Mouse (Mus musculus): ENCODE measurements around the gene Rnf216. TPM values are rescaled to one million over a fixed set of nuclear protein-coding genes. Genes with fewer than 3 reads are reported as not detected.

Rnf216 gene
- total and polyA plus RNA-seq, 3 experiments = 15.5 to 30.7 (median 18.2) TPM

DNA sequence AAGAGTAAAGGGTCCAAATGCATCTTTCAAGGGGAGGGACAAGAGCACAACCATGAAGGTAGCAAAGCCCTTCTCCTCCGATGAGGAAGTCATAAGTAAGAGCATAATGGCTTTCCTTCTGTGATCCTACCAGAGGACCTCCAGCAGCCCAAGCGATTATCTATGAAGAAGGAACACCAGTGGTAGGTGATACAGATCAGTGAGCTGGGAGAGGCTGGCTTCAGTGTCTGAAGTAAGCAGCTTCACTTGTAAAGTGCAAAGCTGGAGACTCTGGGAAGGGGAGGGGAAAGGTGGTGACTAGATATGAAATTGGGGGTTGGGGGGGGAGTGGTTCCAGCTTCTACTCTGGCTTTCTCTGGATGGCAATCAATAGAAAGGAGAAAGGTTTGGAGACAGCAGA lies 43.7 kb downstream of the Rnf216 start:
- dilution Hi-C loops (cut with MboI; ENCODE audit: extremely low pct_ligation_motif_present, extremely low pct_unique_long_range_greater_than_20kb, low sequenced_read_pairs) (no loop called here), in situ Hi-C loops (cut with MboI; ENCODE audit: low pct_ligation_motif_present, low pct_unique_long_range_greater_than_20kb, low sequenced_read_pairs) (no loop called here)
- Histone ChIP-seq H3K27me3 (replicated peaks) (no peaks in the 10 kb centered on the region), H3K79me2 (replicated peaks; ENCODE audit: control insufficient read depth, extremely low read depth, insufficient read depth, poor library complexity, severe bottlenecking) (0 out of 2 replicates have a peak, but pooled peaks cover 2% of the 10 kb centered on the region), H3K9me3 (replicated peaks; ENCODE audit: low read length) (no peaks in the 10 kb centered on the region), H3K4me3 (replicated peaks in 1 of 3; ENCODE audit: low read depth in 2 of 3, low read length in 2 of 3, poor library complexity in 1 of 3) (no peak overlapping the region), H3K9ac (ENCODE audit: insufficient read depth, low read depth) (no peak overlapping the region), H3K4me2 (ENCODE audit: insufficient read depth, low read depth, poor library complexity, severe bottlenecking) (no peak overlapping the region), H3K36me3 (replicated peaks in 1 of 2; ENCODE audit: control insufficient read depth in 1 of 2, insufficient read depth in 1 of 2, low read length in 1 of 2) (peaks cover 65 to 72% of the 10 kb centered on the region in 2 experiments), H3K4me1 (ENCODE audit: control insufficient read depth in 1 of 2, insufficient read depth in 2 of 2) (peaks cover 0 to 20% of the 10 kb centered on the region in 2 experiments; a peak in 2 of 4 replicates), H3K27ac (ENCODE audit: insufficient read depth, low read depth) (no peak overlapping the region)
- no peak for TF ChIP-seq USF2 (conservative IDR thresholded peaks at IDR 0.05; ENCODE audit: low read depth, low read length)
- no peak for TF ChIP-seq ZMIZ1 (IDR thresholded peaks at IDR 0.05; ENCODE audit: low read depth, low read length)
- no peak for TF ChIP-seq EP300 (IDR thresholded peaks at IDR 0.05; ENCODE audit: low read length)
- no peak for TF ChIP-seq RCOR1 (conservative IDR thresholded peaks at IDR 0.05; ENCODE audit: low read depth, low read length)
- no peak for TF ChIP-seq RAD21 (IDR thresholded peaks at IDR 0.05; ENCODE audit: low read depth, low read length)
- TF ChIP-seq BHLHE40 (IDR thresholded peaks at IDR 0.05; ENCODE audit: low read depth, low read length) = no peak
- TF ChIP-seq CHD2 (IDR thresholded peaks at IDR 0.05; ENCODE audit: low read length) = no peak
- no peak for TF ChIP-seq MAFK (IDR thresholded peaks at IDR 0.05; ENCODE audit: insufficient replicate concordance, low read length)
- no peak for TF ChIP-seq SIN3A (IDR thresholded peaks at IDR 0.05; ENCODE audit: low read length)
- TF ChIP-seq TCF12 (IDR thresholded peaks at IDR 0.05; ENCODE audit: low read depth, low read length) = no peak
- no peak for TF ChIP-seq MAX (IDR thresholded peaks at IDR 0.05; ENCODE audit: low read length)
- no peak for TF ChIP-seq CHD1 (IDR thresholded peaks at IDR 0.05; ENCODE audit: low read depth, low read length)
- DNase-seq (ENCODE audit: extremely low read depth) = no peak

DNA sequence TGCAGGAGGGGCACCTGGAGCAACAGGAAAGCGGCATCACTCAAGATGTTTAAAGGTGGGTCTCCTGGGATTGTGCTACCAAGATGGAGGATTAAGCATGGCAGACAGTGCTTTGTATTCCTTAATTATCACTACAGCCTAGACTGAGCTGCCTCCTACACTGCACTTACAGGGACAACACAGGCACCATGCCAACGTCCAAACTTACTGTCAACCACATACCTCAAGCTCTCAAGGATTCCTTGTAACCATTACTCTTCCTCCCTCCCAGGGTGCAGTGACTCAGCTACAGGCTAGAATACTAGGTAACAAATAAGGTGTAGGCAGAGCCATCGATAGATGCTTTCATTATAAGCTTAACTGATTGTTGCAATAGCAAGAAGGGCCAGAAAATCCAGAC lies 44.4 kb downstream of the Rnf216 start:
- Histone ChIP-seq H3K9me3 (replicated peaks; ENCODE audit: low read length) (no peaks in the 10 kb centered on the region), H3K27me3 (replicated peaks) (no peaks in the 10 kb centered on the region), H3K36me3 (replicated peaks in 1 of 2; ENCODE audit: control insufficient read depth in 1 of 2, insufficient read depth in 1 of 2, low read length in 1 of 2) (peaks cover 66 to 72% of the 10 kb centered on the region in 2 experiments), H3K27ac (ENCODE audit: insufficient read depth, low read depth) (no peak overlapping the region), H3K79me2 (replicated peaks; ENCODE audit: control insufficient read depth, extremely low read depth, insufficient read depth, poor library complexity, severe bottlenecking) (0 out of 2 replicates have a peak, but pooled peaks cover 2% of the 10 kb centered on the region), H3K9ac (ENCODE audit: insufficient read depth, low read depth) (no peak overlapping the region), H3K4me2 (ENCODE audit: insufficient read depth, low read depth, poor library complexity, severe bottlenecking) (no peak overlapping the region), H3K4me1 (ENCODE audit: control insufficient read depth in 1 of 2, insufficient read depth in 2 of 2) (peaks cover 0 to 27% of the 10 kb centered on the region in 2 experiments; a peak in 2 of 4 replicates), H3K4me3 (replicated peaks in 1 of 3; ENCODE audit: low read depth in 2 of 3, low read length in 2 of 3, poor library complexity in 1 of 3) (no peak overlapping the region)
- no peak for TF ChIP-seq NRF1 (IDR thresholded peaks at IDR 0.05; ENCODE audit: low read depth, low read length)
- no peak for TF ChIP-seq TCF12 (IDR thresholded peaks at IDR 0.05; ENCODE audit: low read depth, low read length)
- TF ChIP-seq SMC3 (IDR thresholded peaks at IDR 0.05; ENCODE audit: low read depth, low read length) = no peak
- TF ChIP-seq UBTF (IDR thresholded peaks at IDR 0.05; ENCODE audit: low read depth, low read length) = no peak
- no peak for TF ChIP-seq MAX (IDR thresholded peaks at IDR 0.05; ENCODE audit: low read length)
- no peak for TF ChIP-seq NELFE (IDR thresholded peaks at IDR 0.05; ENCODE audit: low read depth, low read length)
- TF ChIP-seq RAD21 (IDR thresholded peaks at IDR 0.05; ENCODE audit: low read depth, low read length) = no peak
- no peak for TF ChIP-seq E2F4 (IDR thresholded peaks at IDR 0.05; ENCODE audit: insufficient replicate concordance, low read depth, low read length)
- no peak for TF ChIP-seq ZC3H11A (IDR thresholded peaks at IDR 0.05; ENCODE audit: low read depth, low read length)
- TF ChIP-seq MAFK (IDR thresholded peaks at IDR 0.05; ENCODE audit: insufficient replicate concordance, low read length) = no peak
- no peak for TF ChIP-seq CHD2 (IDR thresholded peaks at IDR 0.05; ENCODE audit: low read length)
- TF ChIP-seq JUN (IDR thresholded peaks at IDR 0.05; ENCODE audit: insufficient read depth, low read depth, low read length) = no peak
- no peak for TF ChIP-seq CTCF (conservative IDR thresholded peaks at IDR 0.05 in 1 of 2, IDR thresholded peaks at IDR 0.05 in 1 of 2; ENCODE audit: low read depth in 2 of 2, low read length in 2 of 2)
- no peak for TF ChIP-seq POLR2AphosphoS2 (IDR thresholded peaks at IDR 0.05; ENCODE audit: low read depth, low read length)
- TF ChIP-seq GABPA (IDR thresholded peaks at IDR 0.05; ENCODE audit: insufficient replicate concordance, low read depth, low read length) = no peak
- TF ChIP-seq EP300 (IDR thresholded peaks at IDR 0.05; ENCODE audit: low read length) = no peak
- no peak for TF ChIP-seq HCFC1 (IDR thresholded peaks at IDR 0.05; ENCODE audit: low read depth, low read length)
- no peak for DNase-seq (ENCODE audit: extremely low read depth)
- in situ Hi-C loops (cut with MboI; ENCODE audit: low pct_ligation_motif_present, low pct_unique_long_range_greater_than_20kb, low sequenced_read_pairs) (no loop called here), dilution Hi-C loops (cut with MboI; ENCODE audit: extremely low pct_ligation_motif_present, extremely low pct_unique_long_range_greater_than_20kb, low sequenced_read_pairs) (no loop called here)

Measured in CH12.LX (cell line).